Mouse (Mus musculus) lung, postnatal 0 days (tissue): ENCODE results near the gene Brd7.

Experiments used
- CTCF ChIP-seq: IDR thresholded peaks from 2 replicates; pipeline ENCODE4 v1.5.1; 2016; ENCODE audit warnings: antibody characterized with exemption, mild to moderate bottlenecking
- EP300 ChIP-seq: IDR thresholded peaks from 2 replicates; pipeline ENCODE4 v1.6.1; 2016; ENCODE audit warnings: antibody characterized with exemption, mild to moderate bottlenecking, control low read depth

GRCm38 (mm10) chr8:88334975-88335374, 27.0 kb downstream of the Brd7 start:
- no peak for TF ChIP-seq EP300
- no peak for TF ChIP-seq CTCF
